Mouse (Mus musculus): ENCODE results near the gene Zfp365.
A peak's percentile ranks its signal among the peaks of the same experiment; 100 is the strongest.

Zfp365 gene

DNA sequence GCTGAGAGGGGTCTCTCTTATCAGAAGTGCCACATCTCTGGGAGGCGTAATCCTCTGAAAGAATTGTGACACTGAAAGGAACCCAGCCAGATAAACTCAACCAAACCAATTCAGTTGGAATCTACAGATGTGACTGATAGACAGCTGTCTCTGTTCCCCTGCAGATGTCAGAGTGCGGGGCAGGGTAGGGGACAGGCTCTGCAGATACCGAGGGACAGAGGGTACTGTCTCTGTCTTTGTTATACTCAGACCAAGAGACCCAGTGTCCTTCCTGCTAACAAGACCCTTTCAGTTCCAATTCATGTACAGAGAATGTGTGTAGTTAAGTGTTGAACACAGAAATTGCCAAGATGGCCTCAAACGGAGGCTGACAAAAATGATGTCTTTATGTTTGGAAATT lies 6.4 kb downstream of the Zfp365 start:
- no peak for DNase-seq (ENCODE audit: extremely low read depth, low read depth, low spot score)

DNA sequence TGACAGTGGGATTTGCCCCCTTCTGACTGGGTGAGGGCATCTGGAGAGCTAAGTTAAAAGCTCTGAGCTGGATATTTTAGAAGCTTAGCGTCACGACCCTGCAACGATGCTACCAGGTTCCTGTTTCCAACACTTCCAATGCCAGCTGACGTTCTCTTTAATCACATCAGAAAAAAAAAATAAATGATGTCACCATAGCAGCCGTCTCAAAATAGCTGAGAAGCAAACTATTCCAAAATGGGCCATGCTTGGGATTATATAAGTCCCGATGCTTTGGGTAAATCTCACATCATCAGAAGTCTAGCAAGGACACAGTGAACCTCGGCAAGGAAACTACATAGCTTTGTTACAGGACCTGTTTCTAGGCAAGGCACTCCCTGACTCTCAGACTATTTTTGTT lies 9.1 kb downstream of the Zfp365 start:
- DNase-seq (ENCODE audit: extremely low read depth, low read depth, low spot score): no peak

DNA sequence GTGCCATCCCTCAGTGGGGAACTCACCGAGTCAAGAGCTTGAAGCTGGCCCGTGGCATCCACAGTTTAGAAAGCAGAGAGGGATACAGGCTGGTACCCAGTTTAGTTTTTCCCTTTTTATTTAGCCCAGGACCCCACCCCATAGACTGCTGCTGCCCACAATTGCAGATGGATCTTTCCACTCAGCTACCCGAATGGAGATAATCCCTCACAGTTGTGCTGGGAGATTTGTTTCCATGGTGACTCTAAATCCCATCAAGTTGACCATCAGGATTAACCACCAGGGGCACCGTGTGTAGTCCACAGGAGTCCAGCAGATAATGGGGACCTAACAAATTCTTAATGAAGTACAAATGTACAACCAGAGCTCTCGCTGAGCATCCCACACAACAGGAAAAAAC lies 11.3 kb downstream of the Zfp365 start:
- no peak for DNase-seq (ENCODE audit: extremely low read depth, low read depth, low spot score)

DNA sequence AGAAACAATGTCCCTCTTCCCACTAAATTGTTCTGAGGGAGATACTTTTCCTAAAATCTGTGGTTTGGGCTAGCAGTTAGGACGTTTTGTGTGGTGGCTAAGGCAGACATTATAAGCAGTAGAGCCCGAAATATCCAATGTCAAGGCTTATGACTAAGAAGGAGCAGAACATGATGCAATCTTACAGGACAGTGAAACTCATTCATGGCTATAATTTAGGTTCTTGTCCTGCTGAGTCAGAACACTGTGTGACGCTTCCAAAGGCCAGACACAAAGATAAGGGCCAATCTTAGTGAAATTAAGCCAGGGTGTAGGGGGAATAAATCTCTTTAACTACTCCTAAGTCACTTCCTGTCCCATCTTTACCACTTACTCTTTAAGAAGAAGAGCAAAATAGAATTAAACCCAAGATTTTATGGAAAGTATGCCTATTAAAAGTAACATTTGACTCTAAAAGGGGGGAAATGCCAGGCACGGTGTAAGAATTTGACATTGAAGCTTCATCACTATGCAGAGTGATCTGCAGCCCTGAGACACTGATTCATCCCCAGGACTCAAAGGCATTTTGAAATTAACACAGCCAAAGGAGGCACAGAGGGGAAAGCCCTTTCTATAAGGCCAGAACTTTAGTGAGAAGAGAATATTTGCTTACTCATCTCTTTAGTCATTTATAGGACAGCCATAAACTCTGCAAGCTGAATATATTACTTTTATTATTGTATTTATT lies 13.3 kb downstream of the Zfp365 start:
- DNase-seq (ENCODE audit: extremely low read depth, low read depth, low spot score): peak; percentile 4

DNA sequence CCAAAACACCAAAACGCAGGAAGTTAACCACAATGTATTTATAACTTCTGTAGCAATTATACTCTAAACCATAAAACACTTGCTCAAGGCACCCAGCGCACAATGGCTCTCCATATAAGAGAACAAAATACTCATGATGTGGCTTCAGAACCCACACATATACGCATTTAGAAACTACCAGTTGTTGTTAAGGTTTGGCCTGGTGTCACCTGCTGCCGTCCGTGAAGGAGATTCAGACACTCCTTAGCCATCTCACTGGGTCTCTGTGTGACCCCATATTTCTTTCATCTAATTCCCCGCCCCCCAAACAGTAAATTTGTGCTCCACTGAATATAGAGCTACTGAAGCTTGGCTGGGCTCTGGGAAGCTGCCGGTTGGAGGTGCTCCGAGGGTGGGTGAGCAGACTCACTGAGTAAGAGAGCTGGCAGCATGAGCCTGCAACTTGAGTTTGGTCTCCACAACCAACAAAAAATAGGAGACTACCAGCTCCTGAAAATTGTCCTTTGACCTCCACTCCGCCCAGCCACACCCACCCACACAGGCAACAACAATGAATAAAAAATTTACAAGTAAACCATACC lies 14.0 kb downstream of the Zfp365 start:
- DNase-seq (ENCODE audit: extremely low read depth, low read depth, low spot score): no peak

DNA sequence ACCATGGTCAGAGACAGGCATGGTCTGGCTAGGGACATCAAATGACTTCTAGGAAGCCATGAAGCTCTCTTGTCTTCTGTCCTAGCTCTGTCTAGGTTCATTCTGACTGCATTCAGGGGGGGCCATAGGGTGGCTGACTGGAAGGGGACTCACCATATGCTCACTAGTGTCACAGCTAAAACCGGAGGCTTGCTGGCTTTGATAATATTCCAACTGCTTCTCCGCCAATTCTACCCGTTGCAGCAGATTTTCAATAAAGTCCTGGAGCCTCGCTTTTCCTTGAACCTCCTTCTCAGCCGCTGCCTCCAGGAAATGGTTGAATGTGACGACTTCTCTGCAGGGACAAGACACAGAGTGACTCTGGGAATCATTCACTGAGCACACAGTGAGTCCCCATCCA lies 15.2 kb downstream of the Zfp365 start:
- DNase-seq (ENCODE audit: extremely low read depth, low read depth, low spot score): no peak

DNA sequence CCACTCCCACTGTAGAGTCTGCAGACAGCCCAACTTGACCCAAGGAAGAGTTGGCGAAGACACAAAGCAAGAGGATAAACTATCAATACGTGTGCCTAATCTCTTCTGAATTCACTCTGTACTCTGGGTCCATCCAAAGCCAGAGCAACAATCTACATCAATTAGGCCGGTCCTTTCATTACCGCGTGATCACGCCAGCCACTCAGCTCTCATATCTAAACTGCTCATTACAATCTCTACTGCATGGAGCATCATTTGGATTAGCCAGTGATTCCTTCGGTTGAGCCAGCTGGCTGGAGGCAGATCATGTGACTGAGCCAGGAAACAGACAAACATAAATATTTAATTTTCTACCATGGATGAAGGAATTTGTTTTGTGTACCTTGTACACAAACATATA lies 17.8 kb downstream of the Zfp365 start:
- no peak for DNase-seq (ENCODE audit: extremely low read depth, low read depth, low spot score)

DNA sequence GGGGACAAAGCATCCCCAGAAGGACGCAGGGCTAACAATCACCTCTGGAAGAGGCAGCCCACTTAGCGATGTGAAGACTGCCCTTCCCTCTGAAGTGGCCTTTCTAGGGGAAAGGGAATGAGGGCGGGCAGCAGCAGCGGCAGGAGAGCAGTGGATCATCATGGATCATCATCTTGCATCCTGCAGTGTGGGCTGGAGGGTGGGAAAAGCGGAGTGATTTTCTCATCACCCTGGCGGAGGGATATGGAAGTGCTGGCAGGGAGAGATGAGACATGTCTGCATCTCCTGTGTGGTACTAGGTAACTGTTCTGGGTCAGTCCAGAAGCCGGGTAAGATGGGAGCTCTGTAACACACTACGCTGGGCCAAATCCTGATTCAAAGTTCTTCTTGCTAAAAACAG lies 18.4 kb downstream of the Zfp365 start:
- DNase-seq (ENCODE audit: extremely low read depth, low read depth, low spot score): no peak

DNA sequence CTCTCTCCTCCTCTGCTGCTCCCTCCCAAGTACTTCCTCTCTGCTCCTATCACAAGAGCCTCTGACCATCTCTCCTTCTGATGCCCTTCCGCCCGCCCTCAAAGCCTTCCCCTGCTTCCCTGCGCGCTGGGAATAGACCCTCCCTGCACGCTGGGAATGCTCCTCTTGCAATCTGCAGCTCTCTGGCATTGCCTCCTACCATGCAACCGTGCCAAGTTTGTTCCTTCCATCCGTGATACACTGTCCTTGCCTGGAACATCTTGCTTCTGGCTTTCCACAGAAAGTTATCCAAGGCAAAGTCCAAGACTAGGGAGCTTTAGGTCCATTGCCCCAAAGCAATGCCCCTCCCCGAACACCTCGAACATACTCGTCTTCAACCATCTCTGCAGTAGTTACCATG lies 19.2 kb downstream of the Zfp365 start:
- no peak for DNase-seq (ENCODE audit: extremely low read depth, low read depth, low spot score)

DNA sequence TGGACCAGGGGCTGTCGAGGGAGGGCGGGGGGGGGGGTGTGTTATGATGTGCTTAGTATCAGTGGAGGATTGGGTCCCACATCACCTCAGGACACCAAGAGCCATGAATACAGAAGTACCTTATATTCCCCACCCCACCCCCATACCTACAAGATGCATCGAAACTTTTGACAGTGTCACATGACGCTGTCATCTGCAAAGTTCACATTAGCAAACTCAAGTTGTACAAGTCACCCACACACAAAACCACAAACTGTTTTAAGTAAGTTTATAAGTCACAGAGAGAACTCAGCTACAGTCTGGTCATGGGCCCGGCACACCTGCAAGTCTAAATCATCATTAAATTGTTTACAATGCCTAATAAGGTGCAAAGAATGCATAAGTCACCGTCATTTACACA lies 21.3 kb downstream of the Zfp365 start:
- no peak for DNase-seq (ENCODE audit: extremely low read depth, low read depth, low spot score)

DNA sequence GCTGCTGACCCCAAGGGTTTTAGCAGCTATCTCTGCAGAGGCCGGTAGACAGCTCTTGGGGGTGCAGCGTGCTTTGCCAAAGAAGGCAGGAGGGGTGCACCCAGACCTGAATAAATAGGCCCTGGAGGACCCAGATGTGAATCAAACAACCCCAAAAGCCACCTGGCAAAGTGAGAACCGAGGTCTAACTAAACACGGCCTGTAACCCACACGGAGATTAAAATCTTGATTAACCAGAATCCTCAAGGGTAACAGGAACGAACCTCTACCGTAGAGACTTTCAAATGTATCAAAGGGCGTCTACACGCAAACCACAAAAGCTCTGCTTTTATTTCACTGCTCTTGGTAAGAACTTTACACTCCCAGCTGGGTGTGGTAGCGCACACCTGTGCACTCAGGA lies 24.5 kb downstream of the Zfp365 start:
- no peak for DNase-seq (ENCODE audit: extremely low read depth, low read depth, low spot score)

DNA sequence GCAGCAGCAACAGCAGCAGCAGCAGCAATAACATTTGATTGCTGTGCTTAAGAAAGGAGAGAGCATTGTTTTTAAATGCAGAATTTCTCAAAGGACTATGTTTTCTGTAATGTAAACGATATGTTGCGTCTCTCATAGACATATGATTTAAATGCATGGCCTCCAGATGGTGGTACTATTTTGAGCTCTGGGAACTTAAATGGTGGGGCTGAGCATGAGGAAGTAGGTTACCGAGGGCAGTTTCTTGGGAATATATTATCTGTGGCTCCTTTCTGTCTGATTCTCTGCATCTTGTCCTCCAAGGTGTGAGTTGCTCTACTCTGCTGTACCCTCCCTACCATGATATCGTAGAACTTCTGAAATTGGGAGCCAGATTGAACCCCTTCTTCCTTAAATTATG lies 31.8 kb downstream of the Zfp365 start:
- DNase-seq (ENCODE audit: extremely low read depth, low read depth, low spot score): no peak

DNA sequence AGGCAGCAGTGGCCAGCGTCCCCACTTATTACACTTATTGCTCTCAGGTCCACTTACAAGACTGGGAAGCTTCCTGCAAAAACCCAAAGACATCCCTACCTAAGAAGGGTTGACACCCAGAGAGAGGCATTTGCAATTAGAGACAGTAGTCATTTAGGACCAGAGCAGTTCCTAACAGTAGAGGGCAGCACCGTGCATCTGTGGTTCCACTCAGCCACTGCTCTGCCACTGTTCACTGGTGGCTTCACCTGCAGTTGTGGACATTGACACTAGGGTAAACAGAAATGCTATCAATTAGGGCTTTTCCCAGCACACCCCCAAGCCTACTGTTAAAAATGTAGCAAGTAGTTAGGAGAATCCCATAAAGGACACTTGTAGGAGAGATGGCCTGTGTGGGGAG lies 40.7 kb downstream of the Zfp365 start:
- DNase-seq (ENCODE audit: extremely low read depth, low read depth, low spot score): no peak

DNA sequence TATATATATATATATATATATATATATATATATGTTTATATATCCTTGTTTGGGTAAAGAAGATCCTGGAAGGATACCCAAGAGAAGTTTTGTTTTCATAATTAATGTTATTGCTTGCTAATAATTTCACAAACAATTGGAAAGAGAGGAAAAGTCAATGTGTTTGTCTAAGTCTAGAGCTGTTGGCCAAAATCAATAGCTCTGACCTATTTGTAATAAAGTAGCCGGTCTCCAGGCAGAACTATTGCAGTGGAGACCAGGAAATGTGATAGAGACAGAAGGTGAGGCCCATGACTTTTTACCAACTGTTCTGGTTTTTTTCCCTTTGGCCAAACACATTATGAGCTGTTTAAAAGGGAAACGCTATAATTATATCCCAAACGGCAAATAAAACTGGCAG lies 44.2 kb downstream of the Zfp365 start:
- DNase-seq (ENCODE audit: extremely low read depth, low read depth, low spot score): no peak

DNA sequence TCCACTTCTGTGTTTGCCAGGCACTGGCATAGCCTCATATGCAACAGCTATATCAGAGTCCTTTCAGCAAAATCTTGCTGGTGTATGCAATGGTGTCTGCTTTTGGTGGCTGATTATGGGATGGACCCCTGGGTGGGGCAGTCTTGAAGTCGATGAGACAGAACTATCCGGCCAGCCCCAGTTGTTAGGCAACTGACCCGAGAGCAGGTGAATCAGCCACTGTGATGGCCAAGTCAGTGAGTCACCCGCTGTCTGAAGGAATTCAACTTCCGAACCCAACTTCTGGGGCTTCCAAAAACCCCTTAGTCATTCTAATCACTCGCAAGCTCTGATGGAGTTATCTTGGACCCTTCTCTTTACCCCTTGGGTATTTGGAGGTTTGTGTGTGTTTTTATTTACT lies 46.6 kb downstream of the Zfp365 start:
- no peak for DNase-seq (ENCODE audit: extremely low read depth, low read depth, low spot score)

DNA sequence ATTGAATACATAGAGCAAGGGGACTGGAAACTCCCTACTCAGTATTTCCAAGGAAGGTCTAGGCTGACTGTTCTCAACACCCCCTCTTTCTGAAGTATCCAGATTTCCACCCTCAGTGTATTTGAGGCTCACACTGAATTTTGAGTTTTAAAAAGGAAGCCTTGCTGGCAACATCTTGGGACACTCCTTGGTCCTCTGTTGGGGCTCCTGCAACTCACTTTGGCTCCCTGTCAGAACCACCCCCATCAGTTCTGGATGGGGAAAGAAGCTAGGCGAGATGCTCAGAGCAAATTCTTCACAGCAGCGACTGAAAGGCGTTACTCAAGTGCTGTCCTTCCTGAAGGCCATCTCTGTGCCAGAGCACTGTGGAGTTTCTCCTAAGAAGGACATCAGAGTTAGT lies 47.4 kb downstream of the Zfp365 start:
- DNase-seq (ENCODE audit: extremely low read depth, low read depth, low spot score): no peak

DNA sequence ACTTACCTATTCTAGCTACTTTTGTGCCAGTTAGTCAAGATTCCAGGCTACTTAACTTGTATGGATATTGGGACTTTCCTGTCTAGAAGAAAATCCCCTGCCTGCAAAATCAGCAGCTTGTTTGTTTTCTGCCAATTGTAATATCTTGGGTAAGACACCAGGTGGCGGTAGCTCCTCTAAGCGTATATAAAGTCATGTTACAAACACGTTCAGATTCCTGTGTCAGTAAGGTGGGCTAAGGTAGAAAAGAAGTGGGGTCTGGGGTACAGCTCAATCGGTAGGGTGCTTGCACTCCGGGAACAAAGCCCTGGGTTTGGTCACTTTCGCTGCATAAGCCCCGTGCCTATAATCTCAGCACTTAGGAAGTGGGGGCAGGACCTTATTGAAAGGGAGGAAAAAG lies 50.1 kb downstream of the Zfp365 start:
- no peak for DNase-seq (ENCODE audit: extremely low read depth, low read depth, low spot score)

DNA sequence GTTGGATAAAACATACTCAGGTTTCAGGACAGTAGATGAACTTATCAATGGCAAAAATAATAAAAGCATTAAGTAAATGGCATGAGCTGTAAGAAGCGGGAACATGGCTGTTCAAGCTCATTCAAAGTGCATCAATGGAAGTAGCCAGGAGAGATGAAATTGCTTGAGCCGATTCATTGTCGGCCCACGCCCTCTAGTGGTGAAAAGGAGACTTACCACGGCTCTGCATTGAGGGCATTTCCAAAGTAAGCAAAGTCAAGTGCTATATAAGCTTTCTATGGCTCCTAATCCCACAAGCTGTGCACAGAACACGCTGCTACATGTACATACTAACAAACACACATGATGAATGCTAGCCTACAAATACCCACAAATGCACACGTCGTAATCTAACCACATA lies 53.6 kb downstream of the Zfp365 start:
- DNase-seq (ENCODE audit: extremely low read depth, low read depth, low spot score): no peak

DNA sequence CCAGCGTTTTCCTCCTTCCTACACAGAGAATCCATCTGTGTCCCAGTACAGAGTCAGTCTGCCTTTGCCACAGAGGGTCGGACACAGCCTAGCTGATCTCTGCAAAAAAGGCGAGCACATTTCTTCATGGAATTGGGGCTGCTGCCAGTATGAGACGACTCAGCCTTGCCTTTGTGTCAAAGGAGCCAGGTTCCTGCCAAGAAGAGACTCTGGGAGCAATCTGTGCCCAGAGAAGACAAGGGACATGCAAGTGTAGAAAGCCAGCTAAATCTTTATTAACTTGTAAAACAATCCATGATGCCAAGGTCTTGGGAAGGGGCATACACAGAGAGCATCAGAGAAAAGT lies 54.9 kb downstream of the Zfp365 start:
- DNase-seq (ENCODE audit: extremely low read depth, low read depth, low spot score): peak; percentile 52

DNA sequence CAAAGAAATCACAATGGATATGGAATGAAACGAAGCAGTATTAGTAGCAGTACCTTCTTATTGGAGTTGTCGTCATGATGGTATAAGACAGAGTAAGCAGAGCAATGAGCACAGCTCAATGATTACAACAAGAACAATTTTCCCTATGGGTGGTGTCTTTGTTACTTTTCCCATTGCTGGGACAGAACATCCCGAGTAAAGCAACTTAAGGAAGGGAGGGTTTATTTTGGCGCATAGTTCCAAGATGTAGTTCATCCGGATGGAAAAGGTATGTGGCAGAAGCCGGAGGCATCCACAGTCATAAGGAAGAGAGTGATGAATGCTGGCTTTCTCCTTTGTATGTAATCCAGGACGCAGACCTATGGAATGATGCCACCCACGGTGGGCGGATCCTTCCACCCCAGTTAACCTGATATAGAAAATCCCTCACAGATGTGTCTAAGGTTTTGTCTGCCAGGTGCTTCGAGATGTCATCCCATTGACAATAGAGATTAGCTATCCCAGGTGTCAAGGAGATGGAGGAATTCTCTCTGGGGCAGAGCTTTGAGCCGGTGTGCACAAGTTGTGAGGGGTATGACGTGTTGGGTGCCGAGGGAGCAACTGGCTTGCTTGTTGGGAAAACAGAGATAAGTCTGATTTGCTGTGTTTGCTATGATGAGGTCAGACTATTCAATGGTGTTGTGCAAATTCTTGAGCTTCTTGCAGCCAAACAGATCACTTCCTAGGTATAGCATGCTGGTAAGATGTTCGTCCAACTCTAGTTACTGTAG lies 55.5 kb downstream of the Zfp365 start:
- DNase-seq (ENCODE audit: extremely low read depth, low read depth, low spot score): peak; percentile 99

DNA sequence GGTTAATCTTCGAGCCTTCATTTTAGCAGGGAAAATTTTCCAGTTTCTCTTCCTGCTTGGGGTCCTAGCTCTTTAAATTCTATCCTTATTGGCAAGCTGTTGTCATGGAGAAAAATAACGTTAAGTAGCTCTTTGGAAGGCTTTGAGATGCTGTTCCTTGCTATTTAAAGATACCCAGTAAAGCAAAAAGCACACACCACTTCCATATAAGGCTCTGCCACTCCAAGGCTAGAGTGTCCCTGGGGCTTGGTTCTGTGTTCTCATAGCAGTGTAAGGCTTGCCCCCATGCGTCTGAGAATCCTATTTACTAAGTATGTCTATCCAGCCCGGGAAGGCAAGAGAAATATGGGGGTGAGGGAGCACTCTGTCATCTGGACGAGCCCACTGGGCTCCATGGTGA lies 56.7 kb downstream of the Zfp365 start:
- no peak for DNase-seq (ENCODE audit: extremely low read depth, low read depth, low spot score)

DNA sequence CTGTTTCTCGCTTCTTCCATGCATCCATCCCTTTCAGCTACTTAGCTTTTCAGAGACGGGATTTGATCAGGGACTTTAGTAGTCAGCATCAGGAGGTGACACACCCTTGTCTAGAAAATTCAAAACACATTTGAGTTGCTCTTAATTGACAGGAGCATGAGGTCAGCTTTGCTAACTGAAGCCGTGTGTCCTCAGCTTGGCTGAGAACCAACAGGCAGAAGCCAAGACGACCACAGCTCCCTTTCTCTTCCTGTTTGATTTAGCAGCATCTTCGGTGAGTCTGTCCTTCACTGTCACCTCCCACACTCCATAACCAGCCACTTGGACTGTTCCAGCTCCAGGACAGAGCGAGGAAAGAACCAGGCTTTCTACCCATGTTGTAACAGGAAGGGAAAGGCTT lies 60.1 kb downstream of the Zfp365 start:
- no peak for DNase-seq (ENCODE audit: extremely low read depth, low read depth, low spot score)

DNA sequence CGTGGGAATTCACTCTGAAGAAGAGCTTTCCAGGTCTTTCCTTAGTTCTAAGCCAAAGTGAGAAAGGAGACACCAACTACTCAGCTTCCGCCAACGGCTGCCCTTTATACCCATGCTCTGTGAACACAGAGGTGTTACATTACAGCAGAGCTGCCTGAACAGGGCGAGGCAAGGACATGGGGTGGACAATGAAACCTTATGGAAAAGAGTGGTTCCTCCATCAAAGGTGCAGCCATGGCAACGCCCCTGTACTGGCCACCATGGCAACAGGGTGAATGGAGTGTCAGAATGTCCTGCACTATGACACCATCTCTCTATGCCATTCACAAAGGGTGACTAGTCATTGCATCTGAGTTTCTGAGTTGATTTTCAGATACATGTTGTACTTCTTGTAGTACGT lies 61.4 kb downstream of the Zfp365 start:
- no peak for DNase-seq (ENCODE audit: extremely low read depth, low read depth, low spot score)
